Mouse (Mus musculus) heart, embryonic 12.5 days (tissue): ENCODE measurements around the gene Rab5if. TPM values are rescaled to one million over a fixed set of nuclear protein-coding genes. Genes with fewer than 3 reads are reported as not detected.
"Not testable (repeated sequence)": the region's sequence is repeated elsewhere in the genome, so short reads cannot be mapped to it uniquely, and the experiment has no call there.

Source experiments
- ATAC-seq: fragments of 200-750 bp; cut with Nextera tagmentation; 2 replicates; pipeline ENCODE4 v1.8.0; 2017; ENCODE audit warnings: moderate TSS enrichment, moderate library complexity; ENCODE audit not compliant: insufficient number of reproducible peaks, low FRiP score
- H3K27ac ChIP-seq: fragments of 300-500 bp; sonication (generic); 2 replicates; pipeline ENCODE4 v1.5.1; 2016; ENCODE audit warnings: mild to moderate bottlenecking, moderate library complexity; ENCODE audit not compliant: poor library complexity, severe bottlenecking
- H3K27me3 ChIP-seq: fragments of 300-500 bp; sonication (generic); replicated peaks from 2 replicates; pipeline ENCODE4 v1.6.1; 2016; ENCODE audit warnings: mild to moderate bottlenecking, moderate library complexity
- H3K36me3 ChIP-seq: fragments of 300-500 bp; sonication (generic); 2 replicates; pipeline ENCODE4 v1.6.1; 2016; ENCODE audit warnings: mild to moderate bottlenecking, moderate library complexity
- H3K4me1 ChIP-seq: fragments of 300-500 bp; sonication (generic); replicated peaks from 2 replicates; pipeline ENCODE4 v1.6.1; 2016; ENCODE audit warnings: mild to moderate bottlenecking
- H3K4me2 ChIP-seq: fragments of 300-500 bp; sonication (generic); 2 replicates; pipeline ENCODE4 v1.6.1; 2016; ENCODE audit warnings: mild to moderate bottlenecking, moderate library complexity
- H3K4me3 ChIP-seq: fragments of 300-500 bp; sonication (generic); 2 replicates; pipeline ENCODE4 v1.5.1; 2016; ENCODE audit warnings: mild to moderate bottlenecking
- H3K9ac ChIP-seq: fragments of 300-500 bp; sonication (generic); 2 replicates; pipeline ENCODE4 v1.6.1; 2016; ENCODE audit warnings: mild to moderate bottlenecking, moderate library complexity
- H3K9me3 ChIP-seq: fragments of 300-500 bp; sonication (generic); replicated peaks from 2 replicates; pipeline ENCODE4 v1.6.1; 2016; ENCODE audit warnings: mild to moderate bottlenecking, moderate library complexity
- WGBS: fragments of 180-500 bp; shearing (Covaris S2); methylation state at CpG from one replicate; pipeline ENCODE4 v1.1.7; 2016; 5-methylcytosine and 5-hydroxymethylcytosine counted together
- polyA plus RNA-seq: library from polyadenylated mRNA; unstranded; fragments of >200 nt; fragmentation: Nextera tagmentation; extraction: Ambion mirVana; gene quantifications from 2 replicates; pipeline ENCODE4 v1.2.1, GENCODE M21; 2016

The Rab5if gene
- polyA plus RNA-seq, 1 experiment from 2014 or later, result 203 TPM

DNA sequence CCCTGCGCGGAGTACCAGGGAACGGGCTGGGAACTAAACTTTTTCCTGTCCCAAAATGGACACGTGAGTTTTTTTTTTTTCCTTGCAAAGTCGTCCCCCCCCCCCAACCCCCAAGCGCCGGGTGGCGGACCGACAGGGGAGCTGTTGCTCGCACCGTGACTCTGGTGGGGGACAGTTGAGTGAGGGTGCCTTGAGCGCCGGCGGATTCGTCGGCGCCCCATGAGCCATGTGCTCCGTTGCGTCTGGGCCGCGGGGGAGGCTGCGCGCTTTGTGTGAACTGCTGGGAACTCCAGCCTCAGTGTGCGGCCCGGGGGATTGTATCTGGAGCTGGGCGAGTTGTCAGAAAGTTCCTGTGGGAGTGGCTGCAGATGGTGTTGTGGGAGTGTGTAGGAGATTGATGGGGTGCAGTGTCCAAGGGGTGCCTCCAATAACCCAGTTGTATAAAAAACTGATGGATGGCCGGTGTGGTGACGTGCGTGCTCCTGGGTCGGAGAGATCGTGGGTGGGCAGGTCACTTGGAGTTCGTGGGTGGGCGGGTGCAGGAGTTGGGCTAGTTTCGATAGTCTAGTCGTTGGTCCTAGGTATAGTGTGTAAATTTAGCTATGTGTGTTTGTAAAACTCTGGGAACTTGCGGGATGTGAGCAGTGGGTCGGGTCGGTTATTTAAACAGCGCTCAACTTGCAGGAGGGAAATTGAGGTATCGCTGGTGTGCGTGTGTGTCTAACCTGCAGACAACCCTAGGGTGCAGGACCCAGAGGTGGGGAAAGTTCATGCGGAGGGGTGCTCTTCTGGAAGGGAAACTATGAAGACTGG lies 21.7 kb upstream of the Rab5if start:
- H3K4me1 ChIP-seq, result peaks cover 51% of the 10 kb centered on the region
- peak overlapping the region; percentile 93 for H3K27ac ChIP-seq
- WGBS, result 0% methylated on average over 42 of the region's 42 CpGs
- peak; percentile 5; the same call in 1 of the 2 replicates for ATAC-seq
- H3K4me3 ChIP-seq, result peak overlapping the region; percentile 84
- peak overlapping the region; percentile 84 for H3K4me2 ChIP-seq
- peaks cover 34% of the 10 kb centered on the region for H3K36me3 ChIP-seq
- no peaks in the 10 kb centered on the region for H3K27me3 ChIP-seq
- no peaks in the 10 kb centered on the region for H3K9me3 ChIP-seq
- H3K9ac ChIP-seq, result peak overlapping the region; percentile 97

DNA sequence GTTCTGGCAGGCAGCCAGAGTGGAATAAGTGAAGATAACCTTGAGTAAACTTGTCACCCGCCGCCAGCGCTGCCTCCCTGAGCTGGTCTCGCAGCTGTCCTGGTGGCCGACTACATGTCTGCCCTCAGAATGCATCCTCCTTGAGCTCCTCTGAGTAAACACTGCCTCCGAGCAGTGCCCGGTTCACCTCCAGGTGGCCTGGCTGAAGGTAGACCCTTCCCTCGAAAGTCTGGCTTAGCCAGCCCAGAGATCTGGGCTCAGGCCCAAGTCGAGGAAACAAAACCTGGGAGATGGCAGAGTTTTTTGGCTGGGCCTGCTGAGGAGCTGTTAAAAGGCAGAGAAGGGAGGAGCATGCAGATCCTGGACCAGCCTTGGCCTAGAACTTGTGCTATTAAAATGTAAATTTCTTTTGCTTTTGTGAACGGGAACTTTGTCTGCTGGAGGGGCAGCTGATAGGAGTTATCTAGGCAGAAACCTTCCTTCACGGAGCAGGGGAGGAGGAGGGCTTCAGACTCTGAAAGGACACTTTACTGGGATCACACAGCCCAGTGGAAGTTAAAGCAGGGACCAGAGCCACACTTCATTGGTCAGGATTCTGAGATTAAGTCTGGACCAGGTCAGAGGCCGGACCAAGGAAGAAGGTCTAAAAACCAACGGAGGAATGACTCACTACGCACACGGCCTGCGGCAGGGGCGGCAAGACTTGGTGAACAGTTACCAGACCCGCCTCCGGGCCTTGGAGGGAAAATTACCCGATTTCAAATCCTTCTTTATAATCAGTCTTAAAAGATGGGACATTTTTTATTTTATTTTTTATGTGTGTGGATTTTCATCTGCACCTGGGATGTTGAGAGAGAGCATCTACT lies 20.9 kb upstream of the Rab5if start:
- Histone ChIP-seq H3K4me3 (peak overlapping the region; percentile 84), H3K27ac (peak overlapping the region; percentile 93), H3K36me3 (peaks cover 35% of the 10 kb centered on the region), H3K27me3 (no peaks in the 10 kb centered on the region), H3K4me1 (peaks cover 51% of the 10 kb centered on the region), H3K9ac (peak overlapping the region; percentile 97), H3K9me3 (no peaks in the 10 kb centered on the region), H3K4me2 (peak overlapping the region; percentile 84)
- ATAC-seq, result peak; percentile 10; the same call in 1 of the 2 replicates
- WGBS, result 4% methylated on average over 20 of the region's 20 CpGs

DNA sequence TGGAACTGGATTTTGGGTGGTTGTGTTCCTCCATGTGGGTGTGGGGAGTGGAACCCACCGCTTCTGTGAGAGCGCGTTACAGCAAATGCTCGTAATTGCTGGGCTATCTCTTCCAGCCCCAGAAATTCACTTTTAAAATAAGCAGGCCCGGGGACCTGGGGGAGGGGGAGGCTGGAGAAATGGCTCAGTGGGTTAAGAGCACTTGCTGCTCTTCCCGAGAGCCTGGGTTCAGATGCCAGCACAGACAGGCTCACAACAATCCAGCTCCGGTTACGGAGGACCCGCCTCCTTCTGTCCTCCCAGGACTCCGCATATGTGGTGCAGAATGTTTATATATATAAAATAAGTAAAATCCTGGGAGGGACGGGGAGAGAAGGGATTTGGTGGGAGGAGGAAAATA lies 20.2 kb upstream of the Rab5if start:
- 11% methylated on average over 11 of the region's 11 CpGs for WGBS
- Histone ChIP-seq H3K27me3 (no peaks in the 10 kb centered on the region), H3K4me2 (peak overlapping the region; percentile 84), H3K27ac (peak overlapping the region; percentile 93; the same call in 1 of the 2 replicates), H3K9ac (peak overlapping the region; percentile 97), H3K4me1 (peaks cover 51% of the 10 kb centered on the region), H3K9me3 (no peaks in the 10 kb centered on the region), H3K36me3 (peaks cover 35% of the 10 kb centered on the region), H3K4me3 (peak overlapping the region; percentile 84)
- no peak for ATAC-seq

DNA sequence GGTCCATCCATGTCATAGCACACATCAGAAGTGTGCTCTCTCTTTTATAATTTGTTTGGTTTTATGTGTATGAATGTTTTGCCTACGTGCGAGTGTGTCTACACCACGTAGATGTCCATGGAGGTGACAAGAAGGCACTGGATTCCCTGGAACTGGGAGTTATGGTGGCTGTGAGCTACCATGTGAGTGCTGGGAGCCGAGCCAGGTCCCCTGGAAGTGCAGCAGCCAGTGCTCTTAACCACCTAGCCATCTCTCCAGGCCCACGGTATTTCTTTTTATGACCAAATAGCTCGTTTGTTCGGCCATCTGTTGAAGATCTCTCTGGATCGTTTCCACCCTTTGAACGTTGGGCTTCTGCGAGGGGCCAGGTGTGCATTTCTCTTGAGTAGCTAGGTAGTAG lies 19.6 kb upstream of the Rab5if start:
- 83% methylated on average over 10 of the region's 10 CpGs for WGBS
- Histone ChIP-seq H3K4me2 (no peak overlapping the region), H3K4me1 (peaks cover 51% of the 10 kb centered on the region)

DNA sequence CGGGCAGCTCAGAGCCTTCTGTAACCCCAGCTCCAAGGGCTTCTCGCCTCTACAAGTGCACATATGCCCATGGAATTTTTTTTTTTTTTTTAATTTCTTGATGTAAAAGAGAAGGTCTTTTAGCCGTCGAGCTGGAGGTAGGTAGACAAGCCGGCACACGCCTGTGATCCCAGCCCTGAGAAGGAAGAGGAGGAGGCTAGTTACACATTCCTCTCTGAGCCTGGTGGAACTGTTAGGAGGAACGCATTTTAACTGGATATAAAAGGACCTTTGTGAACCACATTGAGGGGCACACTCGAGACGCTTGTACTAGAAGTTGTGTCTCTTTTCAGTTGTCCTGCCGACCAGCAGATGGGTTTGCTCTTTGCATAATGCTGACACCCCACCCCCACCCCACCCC lies 18.2 kb upstream of the Rab5if start:
- Histone ChIP-seq H3K27me3 (no peaks in the 10 kb centered on the region), H3K9me3 (no peaks in the 10 kb centered on the region), H3K36me3 (peaks cover 51% of the 10 kb centered on the region), H3K4me1 (peaks cover 44% of the 10 kb centered on the region), H3K4me3 (no peak overlapping the region), H3K9ac (no peak overlapping the region), H3K27ac (no peak overlapping the region), H3K4me2 (no peak overlapping the region)
- no peak for ATAC-seq
- WGBS, result 58% methylated on average over 10 of the region's 10 CpGs

More for the DNA sequence above, 19.6 kb upstream of the Rab5if start:
- ATAC-seq, result no peak
- no peak overlapping the region for H3K27ac ChIP-seq
- no peak overlapping the region for H3K9ac ChIP-seq
- no peaks in the 10 kb centered on the region for H3K27me3 ChIP-seq
- H3K36me3 ChIP-seq, result peaks cover 39% of the 10 kb centered on the region
- H3K9me3 ChIP-seq, result no peaks in the 10 kb centered on the region
- H3K4me3 ChIP-seq, result no peak overlapping the region

DNA sequence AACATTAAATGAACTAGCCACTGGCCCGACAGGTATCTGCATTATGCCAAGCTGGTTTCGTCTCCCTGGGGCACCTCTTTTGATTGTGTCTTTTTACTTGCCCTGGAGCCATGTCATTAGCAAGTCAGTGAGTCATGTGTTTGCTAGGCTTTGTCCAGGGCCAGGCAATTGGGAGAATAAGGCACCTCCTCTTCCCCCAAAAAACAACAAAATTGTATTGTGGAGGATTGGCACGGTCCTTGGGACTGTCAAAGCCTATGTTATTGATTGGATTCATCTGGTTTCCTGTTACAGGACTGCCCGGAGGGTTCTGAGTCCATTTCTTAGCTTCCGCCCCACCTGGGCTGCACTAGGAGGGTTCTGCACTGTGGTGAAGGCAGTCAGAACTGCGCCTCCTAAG lies 15.3 kb upstream of the Rab5if start:
- peaks cover 35% of the 10 kb centered on the region for H3K4me1 ChIP-seq
- H3K36me3 ChIP-seq, result peaks cover 78% of the 10 kb centered on the region
- H3K9me3 ChIP-seq, result no peaks in the 10 kb centered on the region
- WGBS, result 81% methylated on average over 6 of the region's 6 CpGs
- H3K4me2 ChIP-seq, result no peak overlapping the region
- H3K9ac ChIP-seq, result no peak overlapping the region
- H3K4me3 ChIP-seq, result no peak overlapping the region
- ATAC-seq, result no peak
- no peak overlapping the region for H3K27ac ChIP-seq
- no peaks in the 10 kb centered on the region for H3K27me3 ChIP-seq

DNA sequence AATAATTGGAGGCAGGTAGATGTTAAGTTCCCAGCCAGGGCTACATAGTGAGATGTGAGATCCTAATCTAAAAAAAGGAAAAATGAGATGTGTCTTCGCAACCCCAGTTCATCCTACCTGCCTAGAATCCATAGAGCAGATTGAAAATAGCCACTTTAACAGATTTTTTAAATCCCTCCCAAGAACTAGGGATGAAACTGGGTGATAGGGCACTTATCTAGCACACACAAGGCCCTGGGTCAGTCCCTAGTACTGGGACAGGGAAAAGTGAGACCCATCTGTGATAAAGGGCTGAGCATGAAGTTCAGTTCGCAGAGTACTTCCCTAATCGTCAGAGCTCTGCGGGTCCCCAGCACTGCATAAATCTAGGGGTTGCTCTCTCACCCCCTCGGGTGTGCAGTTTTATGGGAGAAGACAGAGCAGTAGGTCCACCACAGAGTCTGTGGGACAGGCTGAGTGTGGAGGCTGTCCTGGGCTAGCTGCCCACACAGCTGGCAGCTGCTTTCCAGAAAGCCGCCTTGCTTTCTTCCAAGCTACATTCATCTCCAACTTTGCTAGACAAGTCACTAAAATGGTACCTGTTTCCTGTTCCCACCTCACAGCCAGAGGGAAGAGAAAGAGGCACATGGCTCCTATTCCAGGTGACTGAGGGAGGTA lies 14.3 kb upstream of the Rab5if start:
- Histone ChIP-seq H3K4me1 (peaks cover 25% of the 10 kb centered on the region), H3K27ac (no peak overlapping the region), H3K27me3 (no peaks in the 10 kb centered on the region), H3K9ac (no peak overlapping the region), H3K36me3 (peaks cover 84% of the 10 kb centered on the region), H3K9me3 (no peaks in the 10 kb centered on the region), H3K4me3 (no peak overlapping the region), H3K4me2 (no peak overlapping the region)
- 83% methylated on average over 6 of the region's 6 CpGs for WGBS
- no peak for ATAC-seq

DNA sequence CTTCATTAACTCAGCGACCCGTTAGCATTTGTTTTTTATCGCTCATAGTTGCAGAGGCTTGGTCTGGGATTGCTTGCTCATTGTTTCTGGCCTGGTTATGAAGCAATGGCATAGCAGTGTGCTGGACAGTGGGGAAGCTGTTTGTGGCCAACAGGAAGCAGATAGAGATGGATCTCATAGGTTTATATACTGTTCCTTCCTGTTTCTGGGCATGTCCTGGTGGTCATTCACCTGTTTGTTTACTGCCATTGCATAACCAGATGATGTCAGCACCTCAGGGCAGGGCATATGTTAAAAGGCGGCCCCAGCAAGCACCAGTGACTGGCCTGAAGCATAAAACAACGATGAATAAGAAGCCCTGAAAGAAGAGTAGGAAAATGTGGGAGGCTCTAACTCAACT lies 12.4 kb upstream of the Rab5if start:
- H3K4me3 ChIP-seq, result no peak overlapping the region
- H3K4me1 ChIP-seq, result peaks cover 9% of the 10 kb centered on the region
- no peak overlapping the region for H3K4me2 ChIP-seq
- no peaks in the 10 kb centered on the region for H3K9me3 ChIP-seq
- ATAC-seq, result no peak
- no peaks in the 10 kb centered on the region for H3K27me3 ChIP-seq
- no peak overlapping the region for H3K9ac ChIP-seq
- 88% methylated on average over 5 of the region's 5 CpGs for WGBS
- H3K36me3 ChIP-seq, result peaks cover 79% of the 10 kb centered on the region
- H3K27ac ChIP-seq, result no peak overlapping the region

DNA sequence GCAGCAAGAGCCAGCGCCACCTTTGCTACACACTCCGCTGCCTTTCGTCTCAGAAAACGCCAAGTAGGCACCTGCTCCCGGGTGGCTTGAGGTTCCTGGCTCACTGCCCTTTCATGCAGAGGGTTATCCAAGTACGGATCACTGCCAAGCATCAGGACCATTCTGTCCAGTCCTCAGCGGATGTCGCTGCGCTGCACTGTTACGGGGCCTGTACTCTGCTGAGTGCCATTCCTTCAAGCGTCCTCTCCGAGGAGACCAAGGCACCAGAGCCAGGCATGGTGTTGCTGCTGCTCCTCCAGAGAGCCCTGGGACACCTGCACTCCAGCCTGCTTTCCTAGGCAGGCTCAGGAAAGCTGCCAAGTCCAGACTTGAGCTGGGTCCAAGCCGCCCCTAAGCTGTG lies 9.3 kb upstream of the Rab5if start:
- peaks cover 24% of the 10 kb centered on the region for H3K4me1 ChIP-seq
- H3K9ac ChIP-seq, H3K27me3 ChIP-seq, H3K4me2 ChIP-seq, ATAC-seq, H3K27ac ChIP-seq, H3K4me3 ChIP-seq, H3K9me3 ChIP-seq: not testable (repeated sequence)
- peaks cover 63% of the 10 kb centered on the region for H3K36me3 ChIP-seq
- 89% methylated on average over 9 of the region's 13 CpGs for WGBS

DNA sequence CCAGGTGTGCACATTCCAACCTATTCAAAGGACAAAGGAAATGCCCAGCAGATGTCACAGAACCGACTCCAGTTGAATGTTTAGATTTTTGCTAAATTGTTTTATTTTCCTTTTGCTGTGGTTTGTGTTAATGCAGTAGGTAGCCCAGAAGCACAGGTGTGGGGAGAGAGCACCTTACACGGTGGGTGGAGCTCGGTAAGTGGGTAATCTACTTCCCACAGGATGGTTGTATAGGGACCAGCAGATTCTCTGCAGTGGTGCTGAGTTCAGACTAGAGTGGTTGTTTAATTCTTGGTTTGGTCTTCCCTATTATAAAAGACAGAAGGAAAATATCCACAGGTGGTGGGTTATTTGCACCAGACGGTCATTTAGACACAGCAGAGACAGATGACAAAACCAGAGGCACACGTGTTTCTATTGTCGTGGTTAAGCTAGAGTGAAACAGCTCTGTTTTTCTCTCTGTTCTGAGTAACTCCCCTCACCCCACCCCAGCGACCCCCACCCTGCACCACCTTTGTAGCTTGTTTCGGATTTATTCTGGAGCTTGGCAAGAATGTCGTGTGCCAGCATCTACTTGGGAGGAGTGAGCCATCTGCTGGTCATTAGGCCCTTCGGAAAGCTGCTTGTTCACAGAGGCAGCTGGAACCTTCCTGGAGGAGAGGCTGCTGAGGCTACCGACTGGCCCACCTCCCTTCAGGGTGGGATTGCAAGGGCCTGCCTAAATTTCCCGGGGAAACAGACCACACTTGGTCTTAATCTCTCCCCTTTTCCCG lies 8.7 kb upstream of the Rab5if start:
- not testable (repeated sequence) for H3K9ac ChIP-seq, ATAC-seq, H3K27me3 ChIP-seq, H3K4me2 ChIP-seq, H3K4me3 ChIP-seq, H3K27ac ChIP-seq, H3K9me3 ChIP-seq
- peaks cover 24% of the 10 kb centered on the region for H3K4me1 ChIP-seq
- WGBS, result 55% methylated on average over 13 of the region's 13 CpGs
- peaks cover 58% of the 10 kb centered on the region for H3K36me3 ChIP-seq
